Mouse (Mus musculus) cortical plate, adult 2 months (tissue): ENCODE measurements at regions not wholly inside any gene's neighbourhood (a gene's known extent, or its start where the extent isn't known, plus 50 kb on each side); places are given as distances from the start of the nearest gene placed in this dataset.

ENCODE experiments used
- CTCF ChIP-seq: fragments of 200-500 bp; IDR thresholded peaks from 2 replicates; pipeline ENCODE4 v1.5.1; 2011; ENCODE audit warnings: mild to moderate bottlenecking, control low read depth, low read length; ENCODE audit not compliant: insufficient read depth; ENCODE audit errors: extremely low read depth
- POLR2A ChIP-seq: fragments of 200-500 bp; IDR thresholded peaks from 2 replicates; pipeline ENCODE4 v1.6.1; 2011; ENCODE audit warnings: mild to moderate bottlenecking, low read length, control low read depth; ENCODE audit not compliant: insufficient read depth; ENCODE audit errors: extremely low read depth

DNA sequence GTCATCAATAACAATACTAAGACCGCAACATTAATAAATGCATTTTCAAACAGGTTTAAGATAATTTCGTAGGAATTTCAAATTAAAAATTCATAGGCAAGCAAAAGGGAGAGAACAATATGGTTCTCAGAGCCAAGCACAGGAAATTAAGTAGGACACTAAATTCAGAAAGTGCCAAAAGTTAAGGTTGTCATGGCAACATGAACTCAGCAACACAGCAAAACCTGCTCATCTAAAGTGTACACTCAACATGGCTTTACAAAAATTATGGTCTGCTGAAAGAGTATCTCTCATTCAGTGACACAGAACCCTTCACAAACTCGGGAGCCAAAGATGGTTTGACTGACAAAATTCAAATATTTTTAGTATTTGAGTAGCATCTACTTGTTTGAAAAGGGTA lies 572.5 kb downstream of the 1700064H15Rik start:
- no peak for TF ChIP-seq POLR2A
- TF ChIP-seq CTCF: no peak
